25 mouse cellular contexts compared by ENCODE assay signal in the genomic region with DNA sequence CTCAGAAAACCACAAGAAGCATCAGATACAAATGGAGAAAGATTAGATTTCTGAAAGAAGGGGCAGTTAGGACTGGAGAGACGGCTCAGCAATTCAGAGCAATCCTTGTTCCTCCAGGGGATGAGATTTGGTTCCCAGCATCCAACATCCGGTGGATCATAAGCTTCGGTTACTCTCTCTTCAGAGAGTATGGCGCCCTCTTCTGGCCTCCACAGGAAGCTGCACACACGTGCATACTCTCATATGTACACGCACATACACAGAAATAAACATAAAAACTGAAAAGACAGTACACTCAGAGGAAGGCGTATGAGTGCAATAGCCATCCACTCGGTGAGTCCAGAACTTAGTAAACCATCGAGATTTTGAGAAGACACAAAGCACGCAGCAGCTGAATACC.
DNase-seq lines count a peak whose midpoint lies in the region; ATAC-seq and TF ChIP-seq lines count a peak whose summit lies in the region.
"Had no signal": no experiment of that assay in that cellular context is flagged by ENCODE, and none has a peak within 500 bp of the region (broad histone marks: within the 10 kb centered on the region; RNA-seq: fewer than 3 reads in every experiment).

No protein-coding gene starts in this region.

- no peak overlapping the region for H3K9ac ChIP-seq in forebrain, postnatal 0 days
- no peak overlapping the region for H3K9ac ChIP-seq in forebrain, embryonic 15.5 days (replicated peaks)
- H3K9ac ChIP-seq: heart, embryonic 15.5 days; midbrain, embryonic 13.5 days; neural tube, embryonic 12.5 days; stomach, embryonic 15.5 days had no signal

- no peaks in the 10 kb centered on the region for H3K9me3 ChIP-seq in forebrain, postnatal 0 days (ENCODE audit: low read length)
- no peaks in the 10 kb centered on the region for H3K9me3 ChIP-seq in forebrain, embryonic 15.5 days
- H3K9me3 ChIP-seq in E14TG2a.4 (ENCODE audit: low read length): peaks cover 4% of the 10 kb centered on the region; the same call in 1 of the 2 replicates
- H3K9me3 ChIP-seq: heart, embryonic 15.5 days; neural tube, embryonic 12.5 days; stomach, embryonic 15.5 days had no signal

- WGBS in forebrain, postnatal 0 days: 93% methylated on average over 10 of the region's 10 CpGs
- 95% methylated on average over 10 of the region's 10 CpGs for WGBS in forebrain, embryonic 15.5 days

- no peak overlapping the region for H3K4me3 ChIP-seq in forebrain, postnatal 0 days (ENCODE audit: low read depth, low read length)
- H3K4me3 ChIP-seq in forebrain, embryonic 15.5 days: no peak overlapping the region
- no peak overlapping the region for H3K4me3 ChIP-seq in left cerebral cortex, adult 2 months
- no peak overlapping the region for H3K4me3 ChIP-seq in E14TG2a.4 (replicated peaks; ENCODE audit: low read length)
- H3K4me3 ChIP-seq: forebrain, embryonic 10.5 days; gastrocnemius, adult 2 months; heart, embryonic 15.5 days; megakaryocyte, embryonic 14.5 days; midbrain, embryonic 13.5 days; neural tube, embryonic 12.5 days; stomach, embryonic 15.5 days had no signal

- ATAC-seq in forebrain, postnatal 0 days: no peak
- ATAC-seq in forebrain, embryonic 15.5 days (replicated peaks): no peak
- ATAC-seq: CD4-positive, CD25-positive, alpha-beta regulatory T cell, adult 4 months; hindbrain, embryonic 16.5 days; midbrain, embryonic 13.5 days had no signal

- no peaks in the 10 kb centered on the region for H3K27me3 ChIP-seq in forebrain, postnatal 0 days (ENCODE audit: insufficient read depth, low read length)
- H3K27me3 ChIP-seq in forebrain, embryonic 15.5 days: no peaks in the 10 kb centered on the region
- no peaks in the 10 kb centered on the region for H3K27me3 ChIP-seq in E14TG2a.4 (ENCODE audit: insufficient read depth, low read length)
- H3K27me3 ChIP-seq: heart, embryonic 15.5 days; megakaryocyte, embryonic 14.5 days; midbrain, embryonic 13.5 days; neural tube, embryonic 12.5 days; stomach, embryonic 15.5 days had no signal

- no peaks in the 10 kb centered on the region for H3K4me1 ChIP-seq in forebrain, postnatal 0 days (ENCODE audit: insufficient read depth)
- H3K4me1 ChIP-seq in forebrain, embryonic 15.5 days: no peaks in the 10 kb centered on the region
- no peaks in the 10 kb centered on the region for H3K4me1 ChIP-seq in E14TG2a.4 (replicated peaks; ENCODE audit: low read depth, low read length)
- H3K4me1 ChIP-seq: forebrain, embryonic 10.5 days; heart, embryonic 15.5 days; megakaryocyte, embryonic 14.5 days; midbrain, embryonic 13.5 days; neural tube, embryonic 12.5 days; stomach, embryonic 15.5 days had no signal

- TF ChIP-seq CTCF in forebrain, postnatal 0 days (IDR thresholded peaks at IDR 0.05; ENCODE audit: low read depth): peak; percentile 24; the same call in 1 of the 2 replicates
- TF ChIP-seq CTCF in left cerebral cortex, adult 2 months (IDR thresholded peaks at IDR 0.05): peak; percentile 2
- TF ChIP-seq CTCF in E14TG2a.4 (conservative IDR thresholded peaks at IDR 0.05; ENCODE audit: low read length): peak; percentile 57

- intact Hi-C loops in left cerebral cortex, adult 2 months (cut with DNase I): no loop called here

- no peak overlapping the region for H3K4me2 ChIP-seq in forebrain, postnatal 0 days (ENCODE audit: low read depth)
- H3K4me2 ChIP-seq in forebrain, embryonic 15.5 days (replicated peaks): no peak overlapping the region
- H3K4me2 ChIP-seq: heart, embryonic 15.5 days; midbrain, embryonic 13.5 days; neural tube, embryonic 12.5 days; stomach, embryonic 15.5 days had no signal

- no peaks in the 10 kb centered on the region for H3K36me3 ChIP-seq in forebrain, postnatal 0 days (ENCODE audit: insufficient read depth)
- H3K36me3 ChIP-seq in forebrain, embryonic 15.5 days: no peaks in the 10 kb centered on the region
- H3K36me3 ChIP-seq in E14TG2a.4 (ENCODE audit: insufficient read depth, low read length): no peaks in the 10 kb centered on the region
- H3K36me3 ChIP-seq: forebrain, embryonic 10.5 days; heart, embryonic 15.5 days; midbrain, embryonic 13.5 days; neural tube, embryonic 12.5 days; stomach, embryonic 15.5 days had no signal

- no peak for DNase-seq in forebrain, postnatal 0 days
- DNase-seq in left cerebral cortex, adult 2 months (ENCODE audit: extremely low spot score in 1 of 2, low spot score in 2 of 2): no peak
- no peak for DNase-seq in left cerebral cortex, adult 8-10 months (ENCODE audit: low spot score in 2 of 2)
- peak; percentile 76 for DNase-seq in R1 (ENCODE audit: low read depth, low spot score)
- no peak for DNase-seq in gastrocnemius, adult 18-20 months (ENCODE audit: low spot score)
- DNase-seq in urinary bladder, postnatal 14 days (ENCODE audit: low spot score): no peak
- DNase-seq: adrenal gland, adult 2 months; cerebellum, adult 11-12 months; cerebellum, postnatal 14 days; gastrocnemius, adult 2 months; kidney, adult 11 months; lung, adult 18-20 months; lung, postnatal 14 days; retina, postnatal 1 day; right cerebral cortex, postnatal 25 days had no signal

- H3K27ac ChIP-seq in forebrain, postnatal 0 days (ENCODE audit: low read depth, low read length): no peak overlapping the region
- H3K27ac ChIP-seq in forebrain, embryonic 15.5 days (replicated peaks): no peak overlapping the region
- no peak overlapping the region for H3K27ac ChIP-seq in left cerebral cortex, adult 2 months
- H3K27ac ChIP-seq: forebrain, embryonic 10.5 days; gastrocnemius, adult 2 months; heart, embryonic 15.5 days; midbrain, embryonic 13.5 days; neural tube, embryonic 12.5 days; stomach, embryonic 15.5 days had no signal

Comparison
In these comparisons a context has a peak if more than half of its experiments do, and no peak if none do; other contexts are left out.
1. CTCF ChIP-seq: peak in every context shown above with its lines; median percentile 57 in E14TG2a.4; 24 in forebrain, postnatal 0 days; 2 in left cerebral cortex, adult 2 months.